Mouse (Mus musculus) cerebellum, postnatal 25 days (tissue): Measurements from ENCODE around the gene Mrpl55.
"Not testable (repeated sequence)": the region's sequence is repeated elsewhere in the genome, so short reads cannot be mapped to it uniquely, and the experiment has no call there.

Experiments used
- DNase-seq, 2 experiments: peaks; one replicate each; pipeline ENCODE4 v3.0.0; 2021; ENCODE audit warnings: mixed read lengths in 2 of 2

Gene Mrpl55

GRCm38 (mm10) chr11:59196230-59196629 is 6.1 kb upstream of the Mrpl55 start:
- no peak for DNase-seq

- DNase-seq = no peak
These were observed 877 bp upstream of the Mrpl55 start for GRCm38 (mm10) chr11:59201216-59202002.

- peak; percentile 96 to 97 for DNase-seq
These were observed 6.0 kb downstream of the Mrpl55 start, which contains the start of gene 2310033P09Rik for GRCm38 (mm10) chr11:59208153-59208831. Gene 2310033P09Rik, plus strand, starts transcription at chr11:59208321.

GRCm38 (mm10) chr11:59209003-59209441 is 6.7 kb downstream of the Mrpl55 start:
- peak; percentile 62 to 73 for DNase-seq

GRCm38 (mm10) chr11:59209580-59209979 is 7.3 kb downstream of the Mrpl55 start:
- peak in 1 of 2 experiments; percentile 52 for DNase-seq

GRCm38 (mm10) chr11:59210020-59210419 is 7.7 kb downstream of the Mrpl55 start:
- DNase-seq = no peak

- DNase-seq = not testable (repeated sequence)
These were observed 9.3 kb downstream of the Mrpl55 start for GRCm38 (mm10) chr11:59211561-59211960.

GRCm38 (mm10) chr11:59212320-59212719 is 10.0 kb downstream of the Mrpl55 start:
- DNase-seq = not testable (repeated sequence)

- no peak for DNase-seq
These were observed 10.7 kb downstream of the Mrpl55 start for GRCm38 (mm10) chr11:59212892-59213494.

- no peak for DNase-seq
These were observed 14.7 kb downstream of the Mrpl55 start for GRCm38 (mm10) chr11:59216955-59217354.

GRCm38 (mm10) chr11:59218389-59218998 is 16.2 kb downstream of the Mrpl55 start:
- DNase-seq = no peak

GRCm38 (mm10) chr11:59219064-59219463 is 16.8 kb downstream of the Mrpl55 start:
- no peak for DNase-seq

- no peak for DNase-seq
These were observed 19.3 kb downstream of the Mrpl55 start for GRCm38 (mm10) chr11:59221604-59222003.

- DNase-seq = no peak
These were observed 20.0 kb downstream of the Mrpl55 start for GRCm38 (mm10) chr11:59222306-59222705.

- DNase-seq = no peak
These were observed 21.7 kb downstream of the Mrpl55 start for GRCm38 (mm10) chr11:59224025-59224424.

GRCm38 (mm10) chr11:59224470-59224869 is 22.2 kb downstream of the Mrpl55 start:
- DNase-seq = no peak

- DNase-seq = no peak
These were observed 22.9 kb downstream of the Mrpl55 start for GRCm38 (mm10) chr11:59225167-59225566.

- no peak for DNase-seq
These were observed 24.0 kb downstream of the Mrpl55 start for GRCm38 (mm10) chr11:59226251-59226650.

- DNase-seq = no peak
These were observed 24.7 kb downstream of the Mrpl55 start for GRCm38 (mm10) chr11:59226787-59227603.

GRCm38 (mm10) chr11:59227604-59228121 is 25.4 kb downstream of the Mrpl55 start:
- no peak for DNase-seq

- DNase-seq = peak; percentile 97 to 99
These were observed 26.1 kb downstream of the Mrpl55 start, which contains the start of gene Arf1 for GRCm38 (mm10) chr11:59228122-59228953. Gene Arf1, minus strand, starts transcription at chr11:59228270.
